Mouse (Mus musculus) naive thymus-derived CD4-positive, alpha-beta T cell, adult 2 months (primary cell): Measurements from ENCODE around the gene Ltk.
"Not testable (repeated sequence)": the region's sequence is repeated elsewhere in the genome, so short reads cannot be mapped to it uniquely, and the experiment has no call there.

Experiments
- DNase-seq: peaks from one replicate; pipeline ENCODE4 v3.0.0-alpha.2; 2011; ENCODE audit warnings: low read depth

The Ltk gene

GRCm38 (mm10) chr2:119758844-119759835 is 1.1 kb downstream of the Ltk start:
- peak; percentile 40 for DNase-seq

- no peak for DNase-seq
Measured at GRCm38 (mm10) chr2:119758101-119758843, 2.0 kb downstream of the Ltk start.

GRCm38 (mm10) chr2:119757601-119758100 is 2.6 kb downstream of the Ltk start:
- peak; percentile 16 for DNase-seq

GRCm38 (mm10) chr2:119749260-119749659 is 11.0 kb downstream of the Ltk start:
- DNase-seq = no peak

GRCm38 (mm10) chr2:119747554-119747953 is 12.7 kb downstream of the Ltk start:
- no peak for DNase-seq

- DNase-seq = peak; percentile 33
Measured at GRCm38 (mm10) chr2:119745281-119745680, 14.9 kb downstream of the Ltk start.

GRCm38 (mm10) chr2:119744163-119745111 is 15.8 kb downstream of the Ltk start:
- DNase-seq = peak; percentile 65

- no peak for DNase-seq
Measured at GRCm38 (mm10) chr2:119743808-119744162, 16.4 kb downstream of the Ltk start.

- DNase-seq = peak; percentile 36
Measured at GRCm38 (mm10) chr2:119743176-119743807, 16.9 kb downstream of the Ltk start.

GRCm38 (mm10) chr2:119742461-119743175 is 17.6 kb downstream of the Ltk start:
- peak; percentile 74 for DNase-seq

- peak; percentile 90 for DNase-seq
Measured at GRCm38 (mm10) chr2:119741581-119742411, 18.4 kb downstream of the Ltk start, which contains the start of gene Itpka. TSS of gene Itpka (plus strand) at chr2:119742337.

GRCm38 (mm10) chr2:119740567-119740966 is 19.7 kb downstream of the Ltk start:
- DNase-seq = no peak

GRCm38 (mm10) chr2:119737124-119737523 is 23.1 kb downstream of the Ltk start:
- DNase-seq = no peak

GRCm38 (mm10) chr2:119730735-119731134 is 29.5 kb downstream of the Ltk start:
- DNase-seq = no peak

- DNase-seq = no peak
Measured at GRCm38 (mm10) chr2:119727762-119728416, 32.3 kb downstream of the Ltk start.

- DNase-seq = no peak
Measured at GRCm38 (mm10) chr2:119721070-119721469, 39.2 kb downstream of the Ltk start.

- not testable (repeated sequence) for DNase-seq
Measured at GRCm38 (mm10) chr2:119715868-119716267, 44.4 kb downstream of the Ltk start.

- DNase-seq = no peak
Measured at GRCm38 (mm10) chr2:119710011-119710410, 50.2 kb downstream of the Ltk start.

GRCm38 (mm10) chr2:119707676-119708075 is 52.6 kb downstream of the Ltk start:
- no peak for DNase-seq
